13 mouse cellular contexts compared by ENCODE assay signal in the genomic region with DNA sequence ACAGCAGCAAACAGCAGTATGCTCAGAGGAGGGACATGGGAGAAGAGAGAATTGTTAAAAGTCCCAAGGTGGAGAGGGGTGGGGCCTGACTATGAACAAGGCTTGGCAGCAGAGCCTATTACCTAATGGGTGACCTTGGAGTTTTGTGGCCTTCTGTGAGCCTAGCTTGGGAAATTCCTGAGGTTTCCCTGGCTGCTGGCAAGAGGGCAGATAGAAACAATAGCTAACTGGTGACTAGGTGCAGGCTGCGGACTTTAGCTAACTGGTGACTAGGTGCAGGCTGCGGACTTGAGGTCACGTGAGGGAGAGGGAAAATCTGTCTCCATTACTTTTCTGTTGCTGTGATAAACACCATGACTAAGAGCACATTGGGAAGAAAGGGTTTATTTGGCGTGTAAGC. TPM values are rescaled to one million over a fixed set of nuclear protein-coding genes. Genes with fewer than 3 reads are reported as not detected.
DNase-seq lines count a peak whose midpoint lies in the region; ATAC-seq and TF ChIP-seq lines count a peak whose summit lies in the region.
"Had no signal": no experiment of that assay in that cellular context is flagged by ENCODE, and none has a peak within 500 bp of the region (broad histone marks: within the 10 kb centered on the region; RNA-seq: fewer than 3 reads in every experiment).

No protein-coding gene starts in this region.

- no peak for DNase-seq in heart, embryonic 10.5 days (ENCODE audit: low spot score)
- DNase-seq in lung, postnatal 36 days, result peak; percentile 65
- DNase-seq in lung, adult 2 months, result no peak
- DNase-seq in embryo, embryonic 10.5 days (ENCODE audit: low spot score), result no peak
- DNase-seq in left cerebral cortex, postnatal 10 days (ENCODE audit: extremely low spot score in 1 of 2, low spot score in 2 of 2), result no peak
- DNase-seq: forebrain, postnatal 0 days; gastrocnemius, postnatal 36 days; liver, embryonic 13.5 days had no signal

- no peak for TF ChIP-seq CTCF in lung, adult 2 months (IDR thresholded peaks at IDR 0.05; ENCODE audit: insufficient read depth, low read length)
- TF ChIP-seq CTCF in intestine, postnatal 0 days (IDR thresholded peaks at IDR 0.05; ENCODE audit: low read depth), result no peak

- H3K27me3 ChIP-seq in heart, embryonic 10.5 days (ENCODE audit: insufficient read depth, poor library complexity, severe bottlenecking), result 0 out of 2 replicates have a peak, but pooled peaks cover 5% of the 10 kb centered on the region
- H3K27me3 ChIP-seq in heart, embryonic 11.5 days (ENCODE audit: control insufficient read depth, insufficient read depth, low read length), result no peaks in the 10 kb centered on the region
- H3K27me3 ChIP-seq in intestine, postnatal 0 days (replicated peaks; ENCODE audit: control insufficient read depth, insufficient read depth, low read length), result no peaks in the 10 kb centered on the region
- H3K27me3 ChIP-seq: embryonic facial prominence, embryonic 15.5 days; liver, embryonic 13.5 days; megakaryocyte, embryonic 14.5 days had no signal

- 0 out of 2 replicates have a peak overlapping the region, but pooled peaks have one; percentile 10 for H3K27ac ChIP-seq in heart, embryonic 10.5 days
- H3K27ac ChIP-seq in heart, embryonic 11.5 days (ENCODE audit: low read depth, low read length), result no peak overlapping the region
- peak overlapping the region; percentile 77; the same call in 1 of the 2 replicates for H3K27ac ChIP-seq in intestine, postnatal 0 days (ENCODE audit: low read depth, low read length)
- H3K27ac ChIP-seq: embryonic facial prominence, embryonic 15.5 days; liver, embryonic 13.5 days had no signal

- ATAC-seq in heart, embryonic 11.5 days (replicated peaks; ENCODE audit: insufficient number of reproducible peaks, low FRiP score, low TSS enrichment), result no peak
- peak; percentile 70 for ATAC-seq in intestine, postnatal 0 days
- ATAC-seq in activated CD4-positive, CD25-positive, alpha-beta regulatory T cell, adult 4 months, result no peak
- ATAC-seq: forebrain, postnatal 0 days had no signal

- H3K9ac ChIP-seq in heart, embryonic 11.5 days (ENCODE audit: low read depth, low read length), result no peak overlapping the region
- no peak overlapping the region for H3K9ac ChIP-seq in intestine, postnatal 0 days (ENCODE audit: low read depth, low read length)
- H3K9ac ChIP-seq: embryonic facial prominence, embryonic 15.5 days; forebrain, postnatal 0 days; liver, embryonic 13.5 days had no signal

- H3K36me3 ChIP-seq in heart, embryonic 10.5 days, result no peaks in the 10 kb centered on the region
- no peaks in the 10 kb centered on the region for H3K36me3 ChIP-seq in heart, embryonic 11.5 days (ENCODE audit: control insufficient read depth, insufficient read depth, low read length)
- peaks cover 42% of the 10 kb centered on the region; the same call in 1 of the 2 replicates for H3K36me3 ChIP-seq in intestine, postnatal 0 days (ENCODE audit: control insufficient read depth, insufficient read depth)

- H3K4me2 ChIP-seq in heart, embryonic 11.5 days, result no peak overlapping the region
- no peak overlapping the region for H3K4me2 ChIP-seq in intestine, postnatal 0 days (replicated peaks; ENCODE audit: low read depth)
- H3K4me2 ChIP-seq: embryonic facial prominence, embryonic 15.5 days; liver, embryonic 13.5 days had no signal

- WGBS in heart, embryonic 10.5 days, result 81% methylated on average over 4 of the region's 4 CpGs
- WGBS in heart, embryonic 11.5 days (ENCODE audit: insufficient replicate concordance), result 83% methylated on average over 4 of the region's 4 CpGs
- WGBS in lung, adult 2 months, result 81% methylated on average over 4 of the region's 4 CpGs
- WGBS in intestine, postnatal 0 days, result 46% methylated on average over 4 of the region's 4 CpGs

- H3K4me1 ChIP-seq in heart, embryonic 10.5 days, result peaks cover 31% of the 10 kb centered on the region
- H3K4me1 ChIP-seq in heart, embryonic 11.5 days (ENCODE audit: control insufficient read depth, insufficient read depth, low read length), result no peaks in the 10 kb centered on the region; the same call in 1 of the 2 replicates
- H3K4me1 ChIP-seq in lung, adult 2 months (ENCODE audit: control insufficient read depth, insufficient read depth, low read length), result no peaks in the 10 kb centered on the region
- peaks cover 21% of the 10 kb centered on the region for H3K4me1 ChIP-seq in intestine, postnatal 0 days (replicated peaks; ENCODE audit: control insufficient read depth, insufficient read depth, low read length)

- intact Hi-C loops in left cerebral cortex, postnatal 10 days (cut with DNase I), result no loop called here

- H3K4me3 ChIP-seq in heart, embryonic 10.5 days, result no peak overlapping the region
- no peak overlapping the region for H3K4me3 ChIP-seq in heart, embryonic 11.5 days (ENCODE audit: low read depth, low read length)
- H3K4me3 ChIP-seq in lung, adult 2 months (replicated peaks; ENCODE audit: extremely low read depth, low read depth, low read length), result no peak overlapping the region
- H3K4me3 ChIP-seq in intestine, postnatal 0 days (ENCODE audit: low read depth, low read length), result no peak overlapping the region
- H3K4me3 ChIP-seq: embryonic facial prominence, embryonic 15.5 days; liver, embryonic 13.5 days; megakaryocyte, embryonic 14.5 days had no signal

- no peaks in the 10 kb centered on the region for H3K9me3 ChIP-seq in heart, embryonic 10.5 days
- no peaks in the 10 kb centered on the region for H3K9me3 ChIP-seq in heart, embryonic 11.5 days (replicated peaks; ENCODE audit: control insufficient read depth, low read length)
- H3K9me3 ChIP-seq in intestine, postnatal 0 days (ENCODE audit: control insufficient read depth), result no peaks in the 10 kb centered on the region
- H3K9me3 ChIP-seq: embryonic facial prominence, embryonic 15.5 days; liver, embryonic 13.5 days; megakaryocyte, embryonic 14.5 days had no signal

- TF ChIP-seq POLR2A in lung, adult 2 months (IDR thresholded peaks at IDR 0.05; ENCODE audit: borderline replicate concordance, extremely low read depth, low read depth, low read length), result no peak

RNA-seq across cellular contexts. Expression of gene Bdh1, which starts 31.9 kb away (rescaled TPM):
- polyA plus RNA-seq in heart, embryonic 10.5 days (2016; fragmentation: Nextera tagmentation; extraction: Ambion mirVana), result 10.7 and 13.8 TPM in 2 replicates
- polyA plus RNA-seq in heart, embryonic 11.5 days (2014; fragmentation: Nextera tagmentation; extraction: Ambion mirVana), result 15.5 and 19.3 TPM in 2 replicates
- polyA plus RNA-seq in lung, adult 2 months (2012; rRNA removed), result 5.7 and 10.2 TPM in 2 replicates
- 327 and 338 TPM in 2 replicates for polyA plus RNA-seq in intestine, postnatal 0 days (2015; fragmentation: Nextera tagmentation; extraction: Ambion mirVana)
- polyA plus RNA-seq in activated CD4-positive, CD25-positive, alpha-beta regulatory T cell, adult 4 months (2017; shearing (Covaris generic)), result 10 to 100 TPM; 20.5 to 20.7 TPM
- 100 to 1,000 TPM; 295 to 326 TPM for total RNA-seq in left cerebral cortex, postnatal 10 days (2021)

Comparison
In these comparisons a context has a peak if more than half of its experiments do, and no peak if none do; other contexts are left out.
1. RNA of gene Bdh1, which starts 31.9 kb away (polyA plus RNA-seq): 327 to 338 TPM in intestine, postnatal 0 days; 20.5 to 20.7 TPM in activated CD4-positive, CD25-positive, alpha-beta regulatory T cell, adult 4 months, 15.5 to 19.3 TPM in heart, embryonic 11.5 days, 10.7 to 13.8 TPM in heart, embryonic 10.5 days and 5.7 to 10.2 TPM in lung, adult 2 months; every median in the first group is over 10 times any median in the second.